Mouse (Mus musculus) bone marrow, adult 2 months (tissue): Measurements from ENCODE around the gene Gm20219.

Experiments
- CTCF ChIP-seq: fragments of 200-500 bp; IDR thresholded peaks from 2 replicates; pipeline ENCODE4 v1.5.1; 2011; ENCODE audit warnings: low read length, control low read depth; ENCODE audit not compliant: control insufficient read depth, insufficient read depth
- POLR2A ChIP-seq: fragments of 200-500 bp; IDR thresholded peaks from 2 replicates; pipeline ENCODE4 v1.6.1; 2011; ENCODE audit warnings: low read depth, mild to moderate bottlenecking, control low read depth, low read length, borderline replicate concordance; ENCODE audit not compliant: control insufficient read depth

DNA sequence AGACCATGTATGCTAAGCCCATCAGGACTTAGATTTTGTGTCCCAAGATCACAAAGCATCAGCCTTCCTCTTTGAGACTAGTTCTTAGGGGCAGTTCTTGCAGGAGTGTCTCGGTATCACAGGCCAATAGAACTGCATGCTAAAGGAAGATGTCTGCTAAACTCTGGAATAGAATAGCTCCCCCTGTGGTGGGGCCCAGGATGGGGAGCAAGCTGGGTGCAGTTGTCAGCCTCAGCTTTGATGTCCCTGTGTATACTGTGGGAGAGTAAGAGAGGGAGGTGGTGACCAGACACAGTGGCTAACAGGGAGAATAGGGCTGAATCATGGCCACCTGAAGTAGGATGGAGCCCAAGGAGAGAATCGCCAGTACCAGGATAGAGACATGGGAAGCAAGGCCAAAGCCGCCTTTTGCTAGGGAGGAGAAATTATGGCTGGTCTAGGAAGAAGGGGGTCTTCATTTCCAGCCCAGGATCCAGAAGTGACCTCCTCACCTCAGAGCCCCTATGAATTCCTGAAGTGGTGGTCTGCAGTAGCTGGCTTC is 10.4 kb downstream of the Gm20219 start:
- TF ChIP-seq CTCF: no peak
- no peak for TF ChIP-seq POLR2A
